Mouse (Mus musculus) mesoderm, embryonic 11.5 days (tissue): ENCODE measurements at regions not wholly inside any gene's neighbourhood (a gene's known extent, or its start where the extent isn't known, plus 50 kb on each side); places are given as distances from the start of the nearest gene placed in this dataset.

Experiments
- DNase-seq: peaks from one replicate; pipeline ENCODE4 v3.0.0-alpha.2; 2012; ENCODE audit warnings: low read depth, low spot score

GRCm38 (mm10) chr16:39284484-39284883, 392.0 kb downstream of the Igsf11 start:
- no peak for DNase-seq

- DNase-seq, result no peak
These were observed 392.7 kb downstream of the Igsf11 start for GRCm38 (mm10) chr16:39285028-39285744.

GRCm38 (mm10) chr16:39286797-39287565, 394.5 kb downstream of the Igsf11 start:
- DNase-seq, result peak; percentile 14

- DNase-seq, result no peak
These were observed 406.4 kb downstream of the Igsf11 start for GRCm38 (mm10) chr16:39298856-39299255.

- DNase-seq, result peak; percentile 48
These were observed 410.5 kb downstream of the Igsf11 start for GRCm38 (mm10) chr16:39302902-39303361.

- peak; percentile 25 for DNase-seq
These were observed 410.9 kb downstream of the Igsf11 start for GRCm38 (mm10) chr16:39303371-39303770.

GRCm38 (mm10) chr16:39307951-39308350, 415.5 kb downstream of the Igsf11 start:
- no peak for DNase-seq

- peak; percentile 75 for DNase-seq
These were observed 424.5 kb downstream of the Igsf11 start for GRCm38 (mm10) chr16:39316752-39317594.

GRCm38 (mm10) chr16:39325627-39326026, 433.2 kb downstream of the Igsf11 start:
- DNase-seq, result no peak

GRCm38 (mm10) chr16:39363657-39364056, 471.2 kb downstream of the Igsf11 start:
- no peak for DNase-seq

GRCm38 (mm10) chr16:39368276-39368675, 475.8 kb downstream of the Igsf11 start:
- DNase-seq, result no peak

GRCm38 (mm10) chr16:39374616-39375015, 482.1 kb downstream of the Igsf11 start:
- no peak for DNase-seq

GRCm38 (mm10) chr16:39379959-39380358, 487.5 kb downstream of the Igsf11 start:
- DNase-seq, result peak; percentile 34

GRCm38 (mm10) chr16:39389943-39390342, 497.5 kb downstream of the Igsf11 start:
- no peak for DNase-seq

GRCm38 (mm10) chr16:39390626-39391025, 498.2 kb downstream of the Igsf11 start:
- no peak for DNase-seq

- DNase-seq, result no peak
These were observed 509.8 kb downstream of the Igsf11 start for GRCm38 (mm10) chr16:39402101-39402749.

- no peak for DNase-seq
These were observed 539.1 kb downstream of the Igsf11 start for GRCm38 (mm10) chr16:39431581-39431980.

- no peak for DNase-seq
These were observed 538.4 kb upstream of the Lsamp start for GRCm38 (mm10) chr16:39445740-39446139.

GRCm38 (mm10) chr16:39453400-39454138, 530.6 kb upstream of the Lsamp start:
- no peak for DNase-seq
